Mouse (Mus musculus): ENCODE measurements at regions not wholly inside any gene's neighbourhood (a gene's known extent, or its start where the extent isn't known, plus 50 kb on each side); places are given as distances from the start of the nearest gene placed in this dataset.

- H3K27ac ChIP-seq (ENCODE audit: control insufficient read depth, low read depth, low read length) = no peak overlapping the region
- no peak overlapping the region for H3K9ac ChIP-seq (ENCODE audit: control insufficient read depth, low read depth, low read length, poor library complexity, severe bottlenecking)
- no peaks in the 10 kb centered on the region for H3K79me2 ChIP-seq (ENCODE audit: control insufficient read depth, insufficient read depth, low read length, poor library complexity)
- no peaks in the 10 kb centered on the region for H3K4me1 ChIP-seq (ENCODE audit: control insufficient read depth in 1 of 2, insufficient read depth in 2 of 2, low read length in 2 of 2)
- no peaks in the 10 kb centered on the region for H3K27me3 ChIP-seq (ENCODE audit: control insufficient read depth in 1 of 2, insufficient read depth in 2 of 2, low read length in 2 of 2)
- TF ChIP-seq SIN3A (IDR thresholded peaks at IDR 0.05; ENCODE audit: low read length) (no peak), MAX (IDR thresholded peaks at IDR 0.05; ENCODE audit: low read length) (no peak), BHLHE40 (IDR thresholded peaks at IDR 0.05; ENCODE audit: borderline replicate concordance, low read depth, low read length) (no peak), RCOR1 (IDR thresholded peaks at IDR 0.05; ENCODE audit: low read depth, low read length) (no peak), POLR2AphosphoS5 (IDR thresholded peaks at IDR 0.05; ENCODE audit: borderline replicate concordance, low read depth, low read length) (no peak)
- H3K4me3 ChIP-seq (ENCODE audit: control insufficient read depth in 1 of 2, insufficient read depth in 1 of 2, low read depth in 2 of 2, low read length in 2 of 2) = no peak overlapping the region
- DNase-seq (ENCODE audit: low read depth, low spot score) = no peak
- H3K36me3 ChIP-seq (ENCODE audit: control insufficient read depth in 1 of 2, insufficient read depth in 2 of 2, low read length in 2 of 2) = no peaks in the 10 kb centered on the region
- no peaks in the 10 kb centered on the region for H3K9me3 ChIP-seq (replicated peaks; ENCODE audit: insufficient read depth, low read length)
Measured at GRCm38 (mm10) chr10:38897573-38897972, 67.7 kb upstream of the Lama4 start.

- Histone ChIP-seq H3K27me3 (ENCODE audit: control insufficient read depth in 1 of 2, insufficient read depth in 2 of 2, low read length in 2 of 2) (no peaks in the 10 kb centered on the region), H3K4me3 (ENCODE audit: control insufficient read depth in 1 of 2, insufficient read depth in 1 of 2, low read depth in 2 of 2, low read length in 2 of 2) (no peak overlapping the region), H3K9ac (ENCODE audit: control insufficient read depth, low read depth, low read length, poor library complexity, severe bottlenecking) (no peak overlapping the region), H3K36me3 (ENCODE audit: control insufficient read depth in 1 of 2, insufficient read depth in 2 of 2, low read length in 2 of 2) (no peaks in the 10 kb centered on the region), H3K4me1 (ENCODE audit: control insufficient read depth in 1 of 2, insufficient read depth in 2 of 2, low read length in 2 of 2) (no peaks in the 10 kb centered on the region), H3K79me2 (ENCODE audit: control insufficient read depth, insufficient read depth, low read length, poor library complexity) (no peaks in the 10 kb centered on the region), H3K27ac (ENCODE audit: control insufficient read depth, low read depth, low read length) (no peak overlapping the region), H3K9me3 (replicated peaks; ENCODE audit: insufficient read depth, low read length) (no peaks in the 10 kb centered on the region)
- no peak for DNase-seq (ENCODE audit: low read depth, low spot score)
- TF ChIP-seq E2F4 (IDR thresholded peaks at IDR 0.05; ENCODE audit: borderline replicate concordance, low read depth, low read length) (no peak), MXI1 (IDR thresholded peaks at IDR 0.05; ENCODE audit: low read depth, low read length) (no peak), ETS1 (IDR thresholded peaks at IDR 0.05; ENCODE audit: low read depth, low read length) (no peak), POLR2AphosphoS2 (IDR thresholded peaks at IDR 0.05; ENCODE audit: low read length) (no peak), ZMIZ1 (IDR thresholded peaks at IDR 0.05; ENCODE audit: low read depth, low read length) (no peak), RAD21 (IDR thresholded peaks at IDR 0.05; ENCODE audit: low read depth, low read length) (no peak), POLR2AphosphoS5 (IDR thresholded peaks at IDR 0.05; ENCODE audit: borderline replicate concordance, low read depth, low read length) (no peak), MAZ (IDR thresholded peaks at IDR 0.05; ENCODE audit: low read depth, low read length) (no peak), ZNF384 (IDR thresholded peaks at IDR 0.05; ENCODE audit: low read depth, low read length) (no peak), KAT2A (conservative IDR thresholded peaks at IDR 0.05; ENCODE audit: low read depth, low read length) (no peak), RCOR1 (IDR thresholded peaks at IDR 0.05; ENCODE audit: low read depth, low read length) (no peak), SIN3A (IDR thresholded peaks at IDR 0.05; ENCODE audit: low read length) (no peak), TBP (IDR thresholded peaks at IDR 0.05; ENCODE audit: low read depth, low read length) (no peak), TCF12 (IDR thresholded peaks at IDR 0.05; ENCODE audit: low read depth, low read length) (no peak), ELF1 (IDR thresholded peaks at IDR 0.05; ENCODE audit: low read depth, low read length) (no peak), MAX (IDR thresholded peaks at IDR 0.05; ENCODE audit: low read length) (no peak), USF1 (IDR thresholded peaks at IDR 0.05; ENCODE audit: low read depth, low read length) (no peak), TAL1 (IDR thresholded peaks at IDR 0.05; ENCODE audit: low read length) (no peak), SMC3 (IDR thresholded peaks at IDR 0.05; ENCODE audit: low read depth, low read length) (no peak), GABPA (IDR thresholded peaks at IDR 0.05; ENCODE audit: low read depth, low read length) (no peak)
Measured at GRCm38 (mm10) chr10:38906121-38906520, 59.2 kb upstream of the Lama4 start.
